Mouse (Mus musculus): ENCODE data around the gene Rfc4. TPM values are rescaled to one million over a fixed set of nuclear protein-coding genes. Genes with fewer than 3 reads are reported as not detected.

The Rfc4 gene
- polyA plus RNA-seq, 1 experiment, result 0.63 TPM

DNA sequence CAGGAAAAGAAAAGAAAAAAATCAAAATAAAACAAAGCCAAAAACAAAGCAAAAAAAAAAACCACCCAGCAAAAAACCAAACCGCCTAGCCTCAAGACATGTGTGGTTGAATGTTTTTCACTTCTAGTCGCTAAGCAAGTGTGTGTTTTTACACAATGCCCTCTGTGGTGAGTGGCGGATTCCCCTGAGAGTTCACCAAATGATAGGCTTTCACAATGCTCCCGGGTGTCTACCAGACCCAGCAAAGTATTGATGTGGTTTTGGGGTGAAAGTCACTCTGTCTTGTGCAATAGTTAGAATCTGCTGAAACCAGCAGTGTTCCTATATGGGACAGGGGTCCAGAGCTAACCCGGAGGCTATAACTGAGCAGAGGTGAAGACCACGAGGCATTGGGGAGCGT, 16.8 kb upstream of the Rfc4 start:
- 15% methylated on average over 7 of the region's 7 CpGs for WGBS
- Histone ChIP-seq H3K27ac (ENCODE audit: insufficient read depth, low read length) (peak overlapping the region; percentile 10; the same call in 1 of the 2 replicates), H3K27me3 (ENCODE audit: control insufficient read depth, insufficient read depth, low read length) (no peaks in the 10 kb centered on the region), H3K4me3 (ENCODE audit: extremely low read depth, insufficient read depth, insufficient read length) (no peak overlapping the region), H3K36me3 (ENCODE audit: control insufficient read depth, insufficient read depth, low read length) (no peaks in the 10 kb centered on the region), H3K4me1 (ENCODE audit: control insufficient read depth, insufficient read depth, insufficient read length) (peaks cover 17% of the 10 kb centered on the region)
- TF ChIP-seq CTCF (IDR thresholded peaks at IDR 0.05; ENCODE audit: extremely low read depth, insufficient read depth, insufficient read length, insufficient replicate concordance), result no peak
- TF ChIP-seq POLR2A (IDR thresholded peaks at IDR 0.05; ENCODE audit: low read depth, low read length), result no peak
- peak; percentile 39 to 83 for DNase-seq (ENCODE audit: low read depth in 1 of 2, low spot score in 2 of 2)

GRCm38 (mm10) chr16:23140911-23141310, 13.4 kb upstream of the Rfc4 start:
- Histone ChIP-seq H3K27me3 (ENCODE audit: control insufficient read depth, insufficient read depth, low read length) (no peaks in the 10 kb centered on the region), H3K4me1 (ENCODE audit: control insufficient read depth, insufficient read depth, insufficient read length) (peaks cover 14% of the 10 kb centered on the region), H3K36me3 (ENCODE audit: control insufficient read depth, insufficient read depth, low read length) (no peaks in the 10 kb centered on the region), H3K27ac (ENCODE audit: insufficient read depth, low read length) (peak overlapping the region; percentile 33; the same call in 1 of the 2 replicates), H3K4me3 (ENCODE audit: extremely low read depth, insufficient read depth, insufficient read length) (no peak overlapping the region)
- 35% methylated on average over 3 of the region's 3 CpGs for WGBS
- TF ChIP-seq POLR2A (IDR thresholded peaks at IDR 0.05; ENCODE audit: low read depth, low read length), result no peak
- no peak for TF ChIP-seq CTCF (IDR thresholded peaks at IDR 0.05; ENCODE audit: extremely low read depth, insufficient read depth, insufficient read length, insufficient replicate concordance)
- peak in 1 of 2 experiments; percentile 33 for DNase-seq (ENCODE audit: low read depth in 1 of 2, low spot score in 2 of 2)

- no peak for TF ChIP-seq POLR2A (IDR thresholded peaks at IDR 0.05; ENCODE audit: low read depth, low read length)
- no peak for TF ChIP-seq CTCF (IDR thresholded peaks at IDR 0.05; ENCODE audit: extremely low read depth, insufficient read depth, insufficient read length, insufficient replicate concordance)
- H3K36me3 ChIP-seq (ENCODE audit: control insufficient read depth, insufficient read depth, low read length), result no peaks in the 10 kb centered on the region
- 38% methylated on average over 4 of the region's 4 CpGs for WGBS
- no peak for DNase-seq (ENCODE audit: low read depth in 1 of 2, low spot score in 2 of 2)
- H3K27me3 ChIP-seq (ENCODE audit: control insufficient read depth, insufficient read depth, low read length), result no peaks in the 10 kb centered on the region
- H3K4me3 ChIP-seq (ENCODE audit: extremely low read depth, insufficient read depth, insufficient read length), result no peak overlapping the region
- peaks cover 5% of the 10 kb centered on the region; the same call in 1 of the 2 replicates for H3K4me1 ChIP-seq (ENCODE audit: control insufficient read depth, insufficient read depth, insufficient read length)
- H3K27ac ChIP-seq (ENCODE audit: insufficient read depth, low read length), result no peak overlapping the region
These were observed 9.0 kb upstream of the Rfc4 start for GRCm38 (mm10) chr16:23136406-23136970.

- Histone ChIP-seq H3K27ac (ENCODE audit: insufficient read depth, low read length) (no peak overlapping the region), H3K36me3 (ENCODE audit: control insufficient read depth, insufficient read depth, low read length) (no peaks in the 10 kb centered on the region), H3K27me3 (ENCODE audit: control insufficient read depth, insufficient read depth, low read length) (no peaks in the 10 kb centered on the region), H3K4me1 (ENCODE audit: control insufficient read depth, insufficient read depth, insufficient read length) (peaks cover 5% of the 10 kb centered on the region; the same call in 1 of the 2 replicates), H3K4me3 (ENCODE audit: extremely low read depth, insufficient read depth, insufficient read length) (no peak overlapping the region)
- TF ChIP-seq CTCF (IDR thresholded peaks at IDR 0.05; ENCODE audit: extremely low read depth, insufficient read depth, insufficient read length, insufficient replicate concordance) (no peak), POLR2A (IDR thresholded peaks at IDR 0.05; ENCODE audit: low read depth, low read length) (no peak)
- 23% methylated on average over 11 of the region's 11 CpGs for WGBS
- DNase-seq (ENCODE audit: low read depth in 1 of 2, low spot score in 2 of 2), result peak in 1 of 2 experiments; percentile 44
These were observed 8.0 kb upstream of the Rfc4 start for GRCm38 (mm10) chr16:23135421-23136149.

DNA sequence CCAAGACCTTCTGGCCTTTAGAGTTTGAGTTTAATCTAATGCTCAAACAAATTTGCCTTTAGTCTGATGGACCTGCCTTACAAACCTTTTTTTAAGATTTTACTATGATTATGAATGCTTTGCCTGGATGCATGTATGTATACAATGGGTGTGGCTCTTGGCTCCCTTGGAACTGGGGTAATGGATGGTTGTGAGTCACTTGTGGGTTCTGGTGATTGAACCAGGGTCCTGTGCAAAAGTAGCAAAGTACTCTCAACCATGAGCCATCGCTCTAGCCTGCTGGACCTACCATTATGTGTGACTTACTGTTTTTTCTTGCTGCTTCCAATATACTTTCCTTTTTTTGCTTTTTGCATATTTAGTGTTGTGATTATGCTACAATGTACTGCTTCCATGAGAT, 4.8 kb upstream of the Rfc4 start:
- no peak for DNase-seq (ENCODE audit: low read depth in 1 of 2, low spot score in 2 of 2)
- peaks cover 6% of the 10 kb centered on the region; the same call in 1 of the 2 replicates for H3K4me1 ChIP-seq (ENCODE audit: control insufficient read depth, insufficient read depth, insufficient read length)
- H3K27ac ChIP-seq (ENCODE audit: insufficient read depth, low read length), result no peak overlapping the region
- WGBS, result 100% methylated on average over 1 of the region's 1 CpGs
- H3K4me3 ChIP-seq (ENCODE audit: extremely low read depth, insufficient read depth, insufficient read length), result no peak overlapping the region
- no peak for TF ChIP-seq POLR2A (IDR thresholded peaks at IDR 0.05; ENCODE audit: low read depth, low read length)
- no peak for TF ChIP-seq CTCF (IDR thresholded peaks at IDR 0.05; ENCODE audit: extremely low read depth, insufficient read depth, insufficient read length, insufficient replicate concordance)
- H3K27me3 ChIP-seq (ENCODE audit: control insufficient read depth, insufficient read depth, low read length), result no peaks in the 10 kb centered on the region
- H3K36me3 ChIP-seq (ENCODE audit: control insufficient read depth, insufficient read depth, low read length), result no peaks in the 10 kb centered on the region

GRCm38 (mm10) chr16:23130303-23130702, 2.8 kb upstream of the Rfc4 start:
- Histone ChIP-seq H3K36me3 (ENCODE audit: control insufficient read depth, insufficient read depth, low read length) (no peaks in the 10 kb centered on the region), H3K27me3 (ENCODE audit: control insufficient read depth, insufficient read depth, low read length) (no peaks in the 10 kb centered on the region), H3K4me3 (ENCODE audit: extremely low read depth, insufficient read depth, insufficient read length) (no peak overlapping the region), H3K4me1 (ENCODE audit: control insufficient read depth, insufficient read depth, insufficient read length) (peaks cover 4% of the 10 kb centered on the region; the same call in 1 of the 2 replicates), H3K27ac (ENCODE audit: insufficient read depth, low read length) (no peak overlapping the region)
- DNase-seq (ENCODE audit: low read depth in 1 of 2, low spot score in 2 of 2), result no peak
- TF ChIP-seq CTCF (IDR thresholded peaks at IDR 0.05; ENCODE audit: extremely low read depth, insufficient read depth, insufficient read length, insufficient replicate concordance) (no peak), POLR2A (IDR thresholded peaks at IDR 0.05; ENCODE audit: low read depth, low read length) (no peak)
- WGBS, result 93% methylated on average over 3 of the region's 3 CpGs

GRCm38 (mm10) chr16:23127311-23127672, 245 bp downstream of the Rfc4 start:
- DNase-seq (ENCODE audit: low read depth in 1 of 2, low spot score in 2 of 2), result no peak
- Histone ChIP-seq H3K36me3 (ENCODE audit: control insufficient read depth, insufficient read depth, low read length) (no peaks in the 10 kb centered on the region; the same call in 1 of the 2 replicates), H3K4me1 (ENCODE audit: control insufficient read depth, insufficient read depth, insufficient read length) (peaks cover 4% of the 10 kb centered on the region; the same call in 1 of the 2 replicates), H3K27ac (ENCODE audit: insufficient read depth, low read length) (0 out of 2 replicates have a peak overlapping the region, but pooled peaks have one; percentile 15), H3K27me3 (ENCODE audit: control insufficient read depth, insufficient read depth, low read length) (no peaks in the 10 kb centered on the region), H3K4me3 (ENCODE audit: extremely low read depth, insufficient read depth, insufficient read length) (peak overlapping the region; percentile 82)
- TF ChIP-seq POLR2A (IDR thresholded peaks at IDR 0.05; ENCODE audit: low read depth, low read length) (no peak), CTCF (IDR thresholded peaks at IDR 0.05; ENCODE audit: extremely low read depth, insufficient read depth, insufficient read length, insufficient replicate concordance) (no peak)
- WGBS, result 2% methylated on average over 4 of the region's 4 CpGs

All from spleen, adult 2 months (tissue).